Mouse (Mus musculus) heart, embryonic 10.5 days (tissue): ENCODE data around the gene App. TPM values are rescaled to one million over a fixed set of nuclear protein-coding genes. Genes with fewer than 3 reads are reported as not detected.

Experiments used
- DNase-seq: peaks from one replicate; pipeline ENCODE4 v3.0.0-alpha.2; 2017; ENCODE audit warnings: low spot score
- H3K27ac ChIP-seq: fragments of 300-500 bp; sonication (generic); 2 replicates; pipeline ENCODE4 v1.5.1; 2016; ENCODE audit warnings: mild to moderate bottlenecking
- H3K27me3 ChIP-seq: fragments of 300-500 bp; sonication (generic); 2 replicates; pipeline ENCODE4 v1.6.1; 2016; ENCODE audit warnings: mild to moderate bottlenecking; ENCODE audit not compliant: poor library complexity, insufficient read depth, severe bottlenecking
- H3K36me3 ChIP-seq: fragments of 300-500 bp; sonication (generic); 2 replicates; pipeline ENCODE4 v1.6.1; 2016; ENCODE audit warnings: mild to moderate bottlenecking, moderate library complexity
- H3K4me1 ChIP-seq: fragments of 300-500 bp; sonication (generic); 2 replicates; pipeline ENCODE4 v1.6.1; 2016; ENCODE audit warnings: mild to moderate bottlenecking
- H3K4me3 ChIP-seq: fragments of 300-500 bp; sonication (generic); 2 replicates; pipeline ENCODE4 v1.5.1; 2016; ENCODE audit warnings: mild to moderate bottlenecking, moderate library complexity
- H3K9me3 ChIP-seq: fragments of 300-500 bp; sonication (generic); 2 replicates; pipeline ENCODE4 v1.6.1; 2016; ENCODE audit warnings: mild to moderate bottlenecking, moderate library complexity
- WGBS: fragments of 180-500 bp; shearing (Covaris S2); methylation state at CpG from one replicate; pipeline ENCODE4 v1.1.7; 2016; 5-methylcytosine and 5-hydroxymethylcytosine counted together
- polyA plus RNA-seq: library from polyadenylated mRNA; unstranded; fragments of >200 nt; fragmentation: Nextera tagmentation; extraction: Ambion mirVana; gene quantifications from 2 replicates; pipeline ENCODE4 v1.2.1, GENCODE M21; 2016

The App gene
- polyA plus RNA-seq, 1 experiment from 2014 or later: 144 TPM

DNA sequence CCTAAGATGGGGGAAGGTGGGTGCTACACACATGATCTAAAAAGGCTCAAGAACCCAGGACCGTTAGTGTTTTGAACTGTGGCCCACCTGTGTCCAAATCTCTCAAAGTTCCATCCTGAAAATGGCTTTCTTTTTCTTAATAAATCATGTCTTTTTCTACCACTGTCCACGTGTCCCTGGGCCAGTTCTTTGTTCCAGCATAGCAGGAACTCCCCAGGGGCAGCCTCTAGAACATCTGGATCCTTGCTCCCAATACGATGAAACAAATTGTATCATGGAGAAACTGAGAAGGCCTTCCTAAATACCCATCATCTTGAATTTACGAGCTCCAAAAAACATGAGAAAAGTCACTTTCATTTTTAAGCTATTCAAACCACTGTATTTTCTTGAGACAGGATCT, 182.6 kb downstream of the App start:
- H3K9me3 ChIP-seq: no peaks in the 10 kb centered on the region
- no peak overlapping the region for H3K27ac ChIP-seq
- peaks cover 4% of the 10 kb centered on the region; the same call in 1 of the 2 replicates for H3K4me1 ChIP-seq
- H3K27me3 ChIP-seq: no peaks in the 10 kb centered on the region
- no peak for DNase-seq
- H3K36me3 ChIP-seq: peaks cover 30% of the 10 kb centered on the region
- 84% methylated on average over 4 of the region's 4 CpGs for WGBS
- no peak overlapping the region for H3K4me3 ChIP-seq

DNA sequence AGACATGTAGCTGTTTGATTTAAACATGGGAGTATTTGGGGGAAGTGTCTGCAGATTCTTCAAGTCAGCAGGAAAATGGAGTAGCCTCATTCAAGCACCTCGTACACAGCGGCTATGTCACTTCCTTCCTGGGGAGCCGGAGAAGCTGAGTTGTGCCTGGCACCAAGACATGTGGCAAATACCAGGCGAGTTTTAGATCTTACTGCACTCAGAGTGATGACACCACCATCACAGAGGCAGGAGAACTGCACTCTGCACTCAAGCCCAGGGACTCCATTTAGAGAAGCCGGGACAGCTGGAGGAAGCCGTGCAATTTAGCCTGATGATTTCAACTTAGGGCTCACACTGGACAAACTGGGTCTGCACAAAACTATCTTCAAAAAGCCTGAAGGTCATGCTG, 183.6 kb downstream of the App start:
- peaks cover 34% of the 10 kb centered on the region for H3K36me3 ChIP-seq
- 48% methylated on average over 6 of the region's 6 CpGs for whole genome bisulfite sequencing
- DNase-seq: no peak
- H3K4me1 ChIP-seq: peaks cover 4% of the 10 kb centered on the region; the same call in 1 of the 2 replicates
- H3K9me3 ChIP-seq: no peaks in the 10 kb centered on the region
- 0 out of 2 replicates have a peak overlapping the region, but pooled peaks have one; percentile 29 for H3K27ac ChIP-seq
- H3K27me3 ChIP-seq: no peaks in the 10 kb centered on the region
- no peak overlapping the region for H3K4me3 ChIP-seq

DNA sequence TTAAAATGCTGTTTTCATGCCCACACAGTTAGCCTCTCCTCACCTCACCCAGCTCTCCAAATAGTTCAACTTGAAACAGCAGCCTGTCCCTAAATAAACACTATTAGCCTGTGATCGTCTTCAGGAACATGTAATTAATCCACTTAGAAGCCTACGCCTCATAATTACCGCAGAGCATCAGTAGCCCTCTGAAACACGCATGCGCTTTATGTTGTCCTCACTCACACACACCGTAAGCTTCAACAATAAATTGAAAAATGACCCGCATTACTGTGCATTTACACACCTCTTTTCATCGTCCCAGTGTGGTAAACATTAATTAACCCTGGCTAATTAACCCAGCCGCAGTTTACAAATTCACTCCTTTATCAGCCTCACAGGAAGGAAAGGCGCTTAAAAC, 184.1 kb downstream of the App start:
- Histone ChIP-seq H3K9me3 (no peaks in the 10 kb centered on the region), H3K4me1 (peaks cover 4% of the 10 kb centered on the region; the same call in 1 of the 2 replicates), H3K36me3 (peaks cover 34% of the 10 kb centered on the region), H3K27me3 (no peaks in the 10 kb centered on the region), H3K4me3 (no peak overlapping the region), H3K27ac (0 out of 2 replicates have a peak overlapping the region, but pooled peaks have one; percentile 29)
- 88% methylated on average over 10 of the region's 10 CpGs for WGBS
- DNase-seq: no peak

DNA sequence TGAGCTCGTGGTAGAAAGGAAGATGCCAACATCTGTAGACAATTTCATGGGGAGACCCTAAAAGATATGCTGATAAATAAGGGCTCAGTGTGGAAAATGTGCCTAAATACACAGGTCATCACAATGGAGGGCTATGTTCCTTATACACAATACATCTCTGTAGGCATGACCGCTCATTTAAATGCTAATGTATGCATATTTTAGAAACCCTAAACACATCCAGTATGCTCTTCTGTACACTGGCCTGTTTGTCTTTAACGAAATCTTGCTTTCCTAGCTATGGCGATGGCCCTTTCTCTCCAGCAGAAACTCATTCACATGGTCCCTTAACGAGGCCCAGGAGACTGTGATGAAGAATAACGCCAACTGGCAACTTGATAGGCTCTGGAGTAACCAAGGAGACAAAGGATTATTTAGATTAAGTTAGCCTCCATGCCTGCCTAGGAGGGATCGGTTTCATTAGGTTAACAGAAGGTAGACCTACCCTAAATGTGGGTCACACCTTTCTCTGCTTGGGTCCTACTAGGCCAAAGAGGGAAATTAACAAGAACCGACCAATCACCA, 185.8 kb downstream of the App start:
- 90% methylated on average over 8 of the region's 8 CpGs for WGBS
- Histone ChIP-seq H3K9me3 (no peaks in the 10 kb centered on the region), H3K27ac (no peak overlapping the region), H3K4me1 (peaks cover 4% of the 10 kb centered on the region; the same call in 1 of the 2 replicates), H3K36me3 (peaks cover 21% of the 10 kb centered on the region), H3K4me3 (no peak overlapping the region), H3K27me3 (no peaks in the 10 kb centered on the region)
- DNase-seq: no peak

DNA sequence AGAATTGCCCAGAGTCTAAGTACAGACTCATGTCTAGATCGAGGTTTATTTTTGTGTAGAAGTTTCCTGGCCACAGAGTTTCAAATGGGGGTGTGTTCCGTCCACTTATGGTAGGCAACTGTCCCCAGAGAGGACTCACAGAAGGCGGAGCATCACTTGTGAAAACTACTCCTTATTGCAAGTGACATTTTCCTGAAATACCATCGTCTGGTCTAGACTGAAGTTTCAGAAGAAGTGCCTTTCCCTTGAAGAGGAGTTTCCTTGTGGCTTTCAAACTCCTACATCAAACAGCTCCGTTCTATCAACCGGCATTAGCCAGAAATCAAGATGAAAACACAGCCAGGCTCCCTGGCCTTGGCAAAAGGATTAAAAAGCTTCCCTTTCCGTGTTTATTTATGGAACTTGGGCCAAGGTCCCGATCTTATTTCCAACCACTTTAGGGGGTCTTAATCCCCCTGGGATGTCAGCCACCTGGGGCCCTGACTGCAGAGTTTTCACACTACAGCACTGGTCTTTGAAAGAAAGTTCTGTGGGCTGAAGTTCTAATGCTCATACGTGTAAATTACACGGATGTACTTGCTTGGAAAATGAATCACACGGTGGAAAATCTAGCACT, 187.4 kb downstream of the App start:
- Histone ChIP-seq H3K27ac (no peak overlapping the region), H3K36me3 (peaks cover 20% of the 10 kb centered on the region), H3K4me1 (peaks cover 4% of the 10 kb centered on the region; the same call in 1 of the 2 replicates), H3K4me3 (no peak overlapping the region), H3K9me3 (no peaks in the 10 kb centered on the region), H3K27me3 (no peaks in the 10 kb centered on the region)
- 61% methylated on average over 11 of the region's 11 CpGs for WGBS
- DNase-seq: no peak

DNA sequence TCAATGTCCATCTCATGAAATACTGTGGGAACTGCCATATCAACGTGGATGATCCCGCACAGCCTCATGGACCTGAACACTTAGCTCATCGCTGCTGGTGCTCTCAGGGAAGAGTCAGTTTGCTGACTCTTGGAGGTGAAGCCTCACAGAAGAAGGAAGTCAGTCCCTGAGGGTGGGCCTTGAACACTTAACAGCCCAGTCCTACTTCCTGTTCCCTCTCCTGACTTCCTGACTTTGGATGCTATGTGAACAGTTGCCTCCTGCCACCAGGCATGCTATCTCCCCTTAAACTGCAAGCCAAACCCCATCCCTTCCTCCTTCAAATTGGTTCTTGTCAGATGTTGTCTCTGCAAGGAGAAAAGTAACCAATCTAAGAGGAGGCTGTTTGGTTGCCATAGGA, 188.2 kb downstream of the App start:
- Histone ChIP-seq H3K36me3 (peaks cover 23% of the 10 kb centered on the region), H3K27me3 (no peaks in the 10 kb centered on the region), H3K4me3 (no peak overlapping the region), H3K4me1 (peaks cover 4% of the 10 kb centered on the region; the same call in 1 of the 2 replicates), H3K9me3 (no peaks in the 10 kb centered on the region), H3K27ac (no peak overlapping the region; the same call in 1 of the 2 replicates)
- DNase-seq: no peak
- WGBS: 90% methylated on average over 3 of the region's 3 CpGs

DNA sequence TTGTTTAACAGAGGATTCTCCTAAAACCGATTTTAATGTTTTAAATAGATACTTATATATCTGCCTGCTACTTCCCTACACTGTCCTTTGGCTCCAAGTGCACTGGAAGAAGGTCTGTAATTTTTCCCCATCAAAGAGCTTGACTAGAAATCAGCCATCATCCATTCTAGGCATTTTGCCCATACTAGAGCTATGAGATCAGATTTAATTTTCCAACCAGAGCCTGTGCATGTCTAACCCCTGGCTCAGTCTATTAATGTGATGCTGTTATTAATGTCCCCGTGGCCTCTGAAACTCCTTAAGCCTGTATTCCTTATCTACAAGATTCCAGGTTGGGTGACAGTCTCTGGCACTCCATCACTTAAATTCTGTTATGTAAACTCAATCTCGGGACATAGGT, 190.1 kb downstream of the App start:
- WGBS: 88% methylated on average over 3 of the region's 3 CpGs
- Histone ChIP-seq H3K4me3 (no peak overlapping the region), H3K27ac (no peak overlapping the region), H3K4me1 (no peaks in the 10 kb centered on the region), H3K27me3 (no peaks in the 10 kb centered on the region), H3K36me3 (peaks cover 20% of the 10 kb centered on the region), H3K9me3 (no peaks in the 10 kb centered on the region)
- DNase-seq: no peak

DNA sequence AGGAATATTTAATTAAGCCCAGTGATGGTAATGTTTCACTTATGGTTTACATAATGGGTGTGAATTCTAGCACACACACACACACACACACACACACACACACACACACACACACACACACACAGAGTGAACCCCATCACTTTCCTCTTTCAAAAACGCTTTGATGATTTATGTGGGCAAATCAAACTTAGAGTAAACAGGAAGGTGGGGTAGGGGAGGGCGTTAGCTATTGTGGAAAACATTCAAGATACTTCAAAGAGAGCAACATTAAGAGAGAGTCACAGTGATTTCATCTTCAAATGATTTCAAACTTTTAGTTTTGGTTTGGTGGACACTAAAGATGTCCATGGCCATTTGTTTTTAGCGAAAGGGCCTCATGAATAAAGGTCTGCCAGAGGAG, 191.0 kb downstream of the App start:
- DNase-seq: no peak
- H3K4me1 ChIP-seq: no peaks in the 10 kb centered on the region
- no peak overlapping the region for H3K4me3 ChIP-seq
- H3K27me3 ChIP-seq: no peaks in the 10 kb centered on the region
- no peak overlapping the region for H3K27ac ChIP-seq
- no peaks in the 10 kb centered on the region for H3K9me3 ChIP-seq
- H3K36me3 ChIP-seq: peaks cover 22% of the 10 kb centered on the region
- 82% methylated on average over 3 of the region's 3 CpGs for WGBS

DNA sequence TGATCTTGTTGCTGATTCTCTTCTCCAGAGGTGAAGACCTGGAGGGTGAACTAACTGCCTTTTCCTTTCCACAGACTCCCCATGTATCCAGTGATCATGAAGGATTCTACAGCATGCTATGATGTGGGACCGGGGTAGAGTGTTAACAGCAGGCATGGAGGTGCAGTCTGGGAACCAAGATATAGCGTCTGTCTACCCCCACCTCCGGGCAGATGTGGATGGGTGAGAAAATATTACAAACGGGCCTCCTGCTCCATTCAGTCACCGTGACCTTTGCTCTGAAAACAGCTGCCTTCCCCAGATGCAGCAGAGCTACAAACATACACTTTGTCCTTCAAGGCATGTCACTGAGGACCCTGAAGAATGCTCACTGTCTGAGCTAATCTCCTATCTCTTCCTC, 195.0 kb downstream of the App start:
- 60% methylated on average over 5 of the region's 5 CpGs for WGBS
- Histone ChIP-seq H3K36me3 (peaks cover 32% of the 10 kb centered on the region), H3K4me3 (no peak overlapping the region), H3K27ac (0 out of 2 replicates have a peak overlapping the region, but pooled peaks have one; percentile 16), H3K27me3 (no peaks in the 10 kb centered on the region), H3K4me1 (peaks cover 7% of the 10 kb centered on the region), H3K9me3 (no peaks in the 10 kb centered on the region)
- no peak for DNase-seq

DNA sequence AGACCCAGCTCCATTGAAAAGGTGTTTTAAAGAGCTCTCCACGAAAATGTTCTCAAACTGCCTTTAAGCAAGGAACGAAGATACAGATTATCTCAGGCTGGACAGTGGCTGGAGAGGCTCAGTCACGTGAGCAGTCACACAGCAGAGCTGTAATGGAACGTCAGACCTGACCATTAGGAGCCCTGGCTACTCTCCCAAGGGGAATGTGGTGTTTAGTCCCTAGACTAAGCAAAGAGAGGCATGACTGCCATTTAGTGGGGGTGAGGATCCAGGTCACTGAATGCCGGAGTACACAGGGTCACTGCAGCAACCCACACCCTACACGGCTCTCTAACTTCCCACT, 199.4 kb downstream of the App start:
- WGBS: 50% methylated on average over 6 of the region's 6 CpGs
- DNase-seq: no peak
- no peak overlapping the region for H3K4me3 ChIP-seq
- peaks cover 46% of the 10 kb centered on the region for H3K36me3 ChIP-seq
- H3K27ac ChIP-seq: peak overlapping the region; percentile 70
- H3K27me3 ChIP-seq: no peaks in the 10 kb centered on the region
- H3K9me3 ChIP-seq: no peaks in the 10 kb centered on the region
- H3K4me1 ChIP-seq: peaks cover 16% of the 10 kb centered on the region

DNA sequence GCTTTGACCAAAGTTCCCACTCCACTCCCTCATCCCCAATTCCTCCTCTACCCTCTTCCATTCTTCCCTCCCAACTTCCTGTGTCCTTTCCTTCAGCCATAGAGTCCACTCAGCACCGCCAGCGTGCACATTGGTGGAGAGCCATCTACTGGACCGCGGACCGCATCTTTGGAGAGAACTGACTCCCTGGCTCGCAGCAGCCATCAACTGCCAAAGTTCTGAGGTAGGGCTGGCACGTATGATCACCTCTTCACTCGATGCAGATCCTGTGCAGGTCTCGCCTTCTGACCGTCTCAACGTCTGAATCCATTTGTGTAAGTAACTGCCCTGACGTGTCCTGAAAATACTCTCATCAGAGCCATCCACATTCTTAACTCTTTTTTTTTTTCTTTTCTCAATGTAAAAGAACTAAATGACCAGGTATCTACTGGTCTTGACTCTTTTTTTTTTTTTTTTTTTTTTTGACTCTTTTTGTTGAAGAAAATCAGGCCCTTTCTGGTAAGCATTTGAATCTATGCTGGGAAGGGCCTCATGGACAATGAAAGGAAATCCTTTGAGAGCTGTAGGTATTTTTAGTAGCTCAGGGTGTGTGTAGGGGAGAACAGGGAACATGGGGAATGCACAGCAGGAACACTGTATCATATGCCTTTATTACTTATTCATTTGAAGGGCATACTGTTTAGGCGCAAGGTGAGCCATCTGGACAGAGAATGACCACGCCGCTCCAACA, 200.0 kb downstream of the App start:
- Histone ChIP-seq H3K4me3 (no peak overlapping the region), H3K9me3 (no peaks in the 10 kb centered on the region), H3K27ac (peak overlapping the region; percentile 70; the same call in 1 of the 2 replicates), H3K36me3 (peaks cover 49% of the 10 kb centered on the region), H3K27me3 (no peaks in the 10 kb centered on the region), H3K4me1 (peaks cover 16% of the 10 kb centered on the region)
- DNase-seq: no peak
- WGBS: 88% methylated on average over 15 of the region's 15 CpGs

DNA sequence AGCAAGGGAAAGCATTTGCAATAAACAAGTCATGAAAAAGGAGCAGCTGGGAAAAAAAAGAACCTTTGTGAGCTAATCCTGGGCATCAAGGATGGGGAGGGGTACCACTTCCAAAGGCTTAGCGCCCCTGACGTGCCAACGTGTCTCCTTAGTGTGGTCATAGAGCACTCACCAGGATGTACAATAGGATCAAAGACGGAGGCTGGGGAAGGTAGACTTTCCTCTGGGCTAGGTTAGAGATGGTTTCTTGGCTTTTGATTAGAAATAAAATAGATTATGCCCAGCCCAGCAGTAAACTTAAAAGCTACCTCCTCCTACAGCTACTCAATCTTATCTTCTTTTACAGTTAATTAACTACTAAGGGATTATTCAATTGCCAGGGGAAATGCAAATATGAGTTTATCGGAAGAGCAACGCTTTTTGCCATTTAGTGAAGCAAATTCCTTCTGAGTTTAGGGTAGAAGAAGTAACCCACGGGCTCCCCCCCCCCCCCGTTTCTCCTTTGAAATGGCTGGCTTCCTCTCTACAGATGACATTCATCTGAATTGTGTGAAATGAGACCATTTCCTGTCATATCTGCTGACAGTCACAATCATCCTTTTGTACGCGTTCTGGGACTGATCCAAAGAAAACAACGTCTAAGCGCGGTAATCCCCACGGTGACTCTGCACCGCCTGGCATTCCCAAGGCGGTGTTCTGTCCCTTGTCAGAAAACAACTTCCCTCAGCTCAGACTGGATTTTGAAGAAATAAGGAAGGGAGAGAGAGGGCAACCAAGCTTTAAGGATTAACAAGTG, 201.8 kb downstream of the App start:
- Histone ChIP-seq H3K27ac (peak overlapping the region; percentile 36; the same call in 1 of the 2 replicates), H3K9me3 (no peaks in the 10 kb centered on the region), H3K27me3 (no peaks in the 10 kb centered on the region), H3K4me1 (peaks cover 16% of the 10 kb centered on the region), H3K36me3 (peaks cover 43% of the 10 kb centered on the region), H3K4me3 (no peak overlapping the region)
- peak; percentile 80 for DNase-seq
- WGBS: 61% methylated on average over 16 of the region's 16 CpGs
